Mouse (Mus musculus): ENCODE measurements around the gene Prss56. TPM values are rescaled to one million over a fixed set of nuclear protein-coding genes. Genes with fewer than 3 reads are reported as not detected.

Prss56 gene
- not detected for total RNA-seq (2021)
- long read RNA-seq, experiment 1: 0 reads
- long read RNA-seq, experiment 2: 0 reads

GRCm38 (mm10) chr1:87183013-87183412 lies at the start of gene Prss56:
Gene Prss56 (plus strand): TSS chr1:87183313.
- DNase-seq: no peak

- DNase-seq: no peak
Measured at GRCm38 (mm10) chr1:87141550-87141949, 41.6 kb upstream of the Prss56 start.

DNA sequence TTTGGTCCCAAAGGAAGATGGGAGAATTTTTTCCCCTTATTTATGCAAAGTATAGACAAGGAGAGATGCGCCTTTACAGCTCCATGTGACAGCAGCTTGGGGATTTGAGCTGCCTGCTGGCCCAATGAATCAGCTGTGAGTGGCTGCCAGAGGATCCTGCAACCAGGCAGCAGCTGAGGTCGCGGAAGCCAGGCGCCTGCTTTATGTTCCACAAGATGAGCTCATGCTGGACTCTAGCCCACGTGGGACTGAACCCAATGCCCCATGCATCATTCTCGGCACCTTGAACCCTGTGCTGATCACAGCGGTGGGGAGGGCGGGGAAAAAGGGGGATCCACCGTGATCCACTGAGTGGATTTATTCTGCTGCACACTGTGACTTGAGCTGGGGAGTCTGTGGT lies 40.7 kb upstream of the Prss56 start:
- DNase-seq: peak; percentile 59

DNA sequence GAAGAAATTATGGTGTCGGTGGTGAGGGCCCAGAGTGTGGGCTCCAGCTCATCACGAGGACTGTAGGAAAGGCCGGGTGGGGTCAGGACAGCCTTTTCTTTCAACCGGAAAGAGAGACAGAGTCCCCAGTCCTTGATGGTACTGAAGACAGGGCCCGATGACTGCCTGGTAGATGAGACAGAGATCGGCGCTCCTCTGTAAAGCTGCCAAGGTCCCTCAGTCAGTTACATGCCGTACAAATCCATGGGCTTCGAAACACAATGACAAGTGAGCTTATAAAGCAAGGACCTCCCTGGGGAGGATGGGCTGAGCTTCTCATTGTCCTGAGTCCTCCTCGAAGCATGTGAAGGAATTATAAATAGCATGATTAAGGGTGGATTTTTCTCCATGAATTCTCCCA lies 40.0 kb upstream of the Prss56 start:
- no peak for DNase-seq

DNA sequence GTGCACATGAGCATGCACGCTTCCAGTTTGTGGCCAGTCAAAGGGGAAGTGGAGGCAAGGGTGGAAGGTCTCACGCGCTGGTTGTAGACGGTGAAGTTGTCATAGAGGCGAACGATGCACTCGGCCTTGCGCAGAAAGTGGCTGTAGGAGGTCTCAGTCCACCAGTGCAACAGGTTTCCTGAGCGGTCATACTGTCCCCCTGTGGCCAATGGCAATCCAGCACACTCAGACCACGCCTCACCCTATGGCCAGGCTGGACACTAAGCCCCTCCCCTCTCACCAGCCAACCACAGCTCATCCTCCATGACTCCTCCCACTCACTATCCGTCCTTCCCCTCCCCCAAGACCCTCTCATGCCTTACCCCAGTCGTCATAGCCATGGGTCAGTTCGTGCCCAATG lies 33.7 kb upstream of the Prss56 start:
- DNase-seq: no peak

DNA sequence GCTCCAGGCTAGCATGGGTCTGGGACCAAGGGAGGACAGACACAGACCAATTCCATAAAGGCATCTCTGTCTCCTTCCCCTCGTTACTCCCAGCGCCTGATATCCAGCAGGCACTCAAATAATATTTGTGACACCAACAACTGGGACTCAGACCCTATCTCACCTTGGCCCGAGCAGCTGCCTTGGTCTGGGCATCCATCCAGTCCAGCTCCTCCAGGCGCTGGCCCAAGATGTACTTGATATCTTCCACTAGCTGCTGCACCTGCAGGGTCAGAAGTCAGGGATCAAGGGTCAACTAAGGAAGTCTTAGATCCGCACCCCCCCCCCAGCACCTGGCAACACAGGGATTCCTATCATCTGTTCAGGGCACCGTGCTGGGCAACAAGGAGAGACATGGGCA lies 31.8 kb upstream of the Prss56 start:
- no peak for DNase-seq

DNA sequence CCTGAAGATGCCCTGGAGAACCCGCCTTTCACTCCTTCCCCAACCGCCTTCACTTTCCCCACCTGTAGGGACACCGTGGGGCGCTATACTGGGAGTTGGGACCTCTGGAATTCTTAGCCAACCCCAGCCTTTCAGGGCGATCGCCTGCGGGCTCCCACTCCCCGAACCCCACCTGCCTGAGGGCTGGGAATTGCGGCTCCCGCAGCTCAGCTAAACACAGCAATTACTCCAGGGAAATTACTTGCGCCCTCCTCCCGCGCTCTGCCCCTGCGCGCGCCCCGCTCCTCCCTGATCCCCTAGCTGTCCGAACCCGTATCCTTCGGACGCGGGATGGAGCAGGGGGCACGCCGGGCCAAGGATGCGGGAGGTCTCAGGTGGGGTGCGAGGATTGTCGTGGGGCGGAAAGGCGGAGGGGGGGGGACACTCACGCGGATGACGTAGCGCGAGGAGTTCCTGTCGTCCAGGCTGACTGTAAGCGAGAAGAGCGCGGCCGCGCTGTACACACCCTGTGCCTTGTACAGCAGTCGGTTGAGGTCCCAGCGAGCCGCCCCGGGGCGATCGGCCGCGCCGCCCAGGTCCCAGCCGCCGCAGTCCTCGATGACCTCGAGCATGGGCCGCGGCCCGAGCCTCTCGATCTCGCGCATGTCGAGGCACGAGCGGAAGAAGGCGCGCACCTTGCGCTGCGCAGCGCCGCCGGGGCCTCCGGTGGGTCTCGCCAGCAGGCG lies 29.2 kb upstream of the Prss56 start:
- DNase-seq: no peak

DNA sequence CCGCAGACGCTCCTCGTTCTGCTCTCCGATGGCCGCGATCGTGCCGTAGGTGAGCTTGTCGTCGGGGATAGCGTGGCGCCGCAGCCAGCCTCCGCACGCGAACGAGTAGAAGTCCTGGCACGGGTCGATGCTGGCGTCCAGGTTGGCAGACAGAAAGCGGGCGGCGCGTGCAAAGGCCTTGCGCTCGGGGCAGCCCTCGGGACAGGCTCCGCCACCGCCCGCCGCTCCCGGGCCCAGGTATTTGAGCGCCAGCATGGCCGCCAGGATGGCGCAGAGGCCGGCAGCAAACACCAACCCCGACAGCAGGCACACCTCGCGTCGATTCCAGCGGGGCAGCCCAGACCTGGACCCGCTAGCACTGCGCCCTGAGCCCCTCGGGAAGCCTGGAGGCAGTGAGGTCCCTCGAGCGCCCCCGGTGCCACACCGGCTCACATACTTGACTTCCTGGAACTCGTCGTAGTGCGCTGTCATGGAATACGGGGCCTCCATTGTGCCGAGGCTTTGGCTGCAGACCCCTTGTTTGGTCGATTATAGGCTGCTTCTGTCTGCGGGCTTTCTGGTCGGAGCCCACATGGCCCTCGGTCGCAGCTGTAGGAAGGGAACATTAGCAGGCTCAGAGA lies 28.5 kb upstream of the Prss56 start:
- no peak for DNase-seq

DNA sequence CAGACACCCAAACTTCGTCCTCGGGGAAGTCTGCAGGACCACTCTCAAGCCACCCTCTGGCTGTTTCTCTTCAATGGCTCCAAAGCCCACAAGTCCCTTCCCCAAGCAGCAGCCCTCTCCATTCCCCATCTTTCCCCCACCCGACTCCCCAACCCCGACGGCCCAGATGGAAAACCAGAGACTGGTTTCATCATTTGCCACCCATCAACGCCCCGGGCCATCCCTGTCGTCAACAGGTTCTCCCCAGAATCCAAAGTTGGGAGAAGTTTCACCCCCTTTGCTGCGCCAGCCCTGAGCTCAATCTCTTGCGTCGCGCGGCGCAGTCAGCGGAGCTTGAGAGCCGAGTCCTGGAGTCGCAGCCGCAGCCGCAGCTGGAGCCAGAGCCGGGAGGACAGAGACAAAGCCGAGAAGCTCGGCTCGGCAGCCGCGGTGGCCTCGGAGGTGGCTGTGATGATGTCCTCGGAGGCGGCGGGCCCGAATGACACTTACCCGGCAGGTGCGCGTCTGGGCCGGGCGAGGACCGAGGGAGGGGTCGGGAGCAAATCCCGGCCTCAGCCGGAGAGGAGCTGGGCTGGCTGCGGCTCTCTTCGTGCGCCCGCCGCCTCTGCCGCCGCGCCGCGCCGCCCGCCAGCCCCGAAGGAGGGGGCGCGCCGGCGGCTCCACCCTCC lies 27.4 kb upstream of the Prss56 start:
- no peak for DNase-seq

- DNase-seq: no peak
Measured at GRCm38 (mm10) chr1:87156199-87156587, 26.9 kb upstream of the Prss56 start, which contains the start of gene Ecel1. Gene Ecel1 (minus strand): TSS chr1:87156521.

- DNase-seq: no peak
Measured at GRCm38 (mm10) chr1:87159396-87159795, 23.7 kb upstream of the Prss56 start.

DNA sequence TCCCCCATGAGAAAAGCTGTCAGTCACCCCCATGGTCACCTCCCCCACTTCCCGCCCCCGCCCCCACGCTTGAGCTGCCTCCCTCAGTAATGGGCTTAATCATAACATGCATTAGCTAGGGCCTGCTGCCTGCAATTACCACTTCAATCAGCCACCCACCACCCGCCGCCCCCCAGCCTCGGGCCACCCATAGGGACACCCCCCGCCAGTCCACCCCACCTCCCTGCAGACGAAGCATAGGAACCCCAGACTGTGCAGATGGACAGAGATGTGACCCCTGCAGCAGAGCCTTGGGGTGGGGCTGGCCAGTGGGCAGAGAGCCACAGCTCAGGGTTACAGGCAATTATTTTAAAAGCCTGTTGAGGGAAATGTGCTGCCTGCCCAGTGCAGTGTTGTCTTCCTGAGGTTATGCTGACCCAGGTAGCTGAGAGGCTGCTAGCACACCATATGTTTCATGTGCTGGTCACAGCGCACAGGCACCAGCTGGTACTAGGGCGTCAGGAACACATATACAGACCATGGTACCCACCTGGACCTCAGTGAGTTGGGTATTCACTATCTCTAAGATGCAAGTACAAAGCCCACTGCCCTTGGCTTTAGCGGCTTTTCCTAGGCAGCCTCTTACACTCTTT lies 18.8 kb upstream of the Prss56 start:
- no peak for DNase-seq

- DNase-seq: no peak
Measured at GRCm38 (mm10) chr1:87164796-87165184, 18.3 kb upstream of the Prss56 start.

- no peak for DNase-seq
Measured at GRCm38 (mm10) chr1:87170458-87170857, 12.7 kb upstream of the Prss56 start.

DNA sequence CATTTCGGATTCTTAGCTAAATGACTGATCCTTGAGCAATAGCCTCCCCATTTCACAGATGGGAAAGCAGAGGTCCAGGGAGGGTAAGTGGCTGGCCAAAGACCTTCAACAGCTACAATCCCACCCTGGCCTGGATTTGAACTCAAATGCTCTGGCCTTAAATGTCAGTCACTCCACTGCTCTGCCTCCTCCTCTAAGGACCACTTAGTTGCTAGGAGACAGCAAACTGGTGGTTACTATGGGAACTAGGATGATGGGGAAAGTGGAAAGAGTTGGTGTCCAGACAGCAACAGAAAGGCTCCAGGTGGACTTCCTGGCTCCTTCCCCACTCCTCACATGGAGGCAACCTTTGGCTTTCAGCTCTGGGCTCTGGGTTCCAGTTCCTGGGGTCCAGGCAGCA lies 11.8 kb upstream of the Prss56 start:
- no peak for DNase-seq

- no peak for DNase-seq
Measured at GRCm38 (mm10) chr1:87172316-87172715, 10.8 kb upstream of the Prss56 start.

DNA sequence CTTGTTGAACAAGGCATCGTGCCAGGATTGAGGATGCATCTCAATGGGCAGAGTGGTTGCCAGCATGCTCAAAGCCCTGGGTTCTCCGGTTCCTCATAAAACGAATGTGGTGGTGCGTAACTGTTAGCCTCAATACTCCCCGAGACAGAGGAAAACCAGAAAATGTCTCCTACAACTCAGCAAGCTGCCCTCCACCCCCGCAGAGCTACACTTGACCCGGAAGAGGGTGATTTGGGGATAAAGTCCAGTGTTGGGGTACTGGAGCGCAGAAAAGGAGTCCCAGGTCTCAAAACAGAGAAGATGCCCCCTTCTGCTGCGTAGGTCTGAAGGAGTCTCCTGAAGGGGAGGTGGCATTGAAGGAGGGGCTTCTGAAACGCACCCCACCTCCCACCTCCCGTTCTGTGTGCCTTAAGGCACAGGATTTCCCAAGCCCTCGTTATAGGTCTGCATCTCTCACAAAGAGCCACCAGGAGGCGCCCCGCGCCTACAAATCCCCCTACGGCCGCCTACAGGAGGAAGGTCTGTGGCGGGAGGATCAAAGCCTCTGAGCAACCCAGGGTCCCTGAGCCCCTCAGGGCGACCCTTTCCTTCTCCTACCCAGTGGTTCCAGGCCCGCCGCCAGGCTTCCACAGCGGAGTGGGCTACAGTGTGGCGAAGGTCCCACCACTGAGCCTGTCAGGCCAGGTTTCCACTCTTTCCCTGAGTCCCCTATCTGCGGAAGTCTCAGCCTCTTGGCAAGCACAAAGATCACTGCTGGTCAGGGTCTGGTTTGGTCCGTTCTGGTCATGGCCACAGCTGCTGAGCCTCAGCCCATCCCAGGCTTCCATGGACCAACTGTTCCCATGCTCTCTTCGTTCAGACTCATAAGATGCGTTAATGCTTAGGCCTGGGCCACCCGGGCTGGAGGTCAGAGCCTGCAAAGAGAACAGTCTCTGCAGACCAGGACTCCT lies 8.8 kb upstream of the Prss56 start:
- peak; percentile 69 for DNase-seq

DNA sequence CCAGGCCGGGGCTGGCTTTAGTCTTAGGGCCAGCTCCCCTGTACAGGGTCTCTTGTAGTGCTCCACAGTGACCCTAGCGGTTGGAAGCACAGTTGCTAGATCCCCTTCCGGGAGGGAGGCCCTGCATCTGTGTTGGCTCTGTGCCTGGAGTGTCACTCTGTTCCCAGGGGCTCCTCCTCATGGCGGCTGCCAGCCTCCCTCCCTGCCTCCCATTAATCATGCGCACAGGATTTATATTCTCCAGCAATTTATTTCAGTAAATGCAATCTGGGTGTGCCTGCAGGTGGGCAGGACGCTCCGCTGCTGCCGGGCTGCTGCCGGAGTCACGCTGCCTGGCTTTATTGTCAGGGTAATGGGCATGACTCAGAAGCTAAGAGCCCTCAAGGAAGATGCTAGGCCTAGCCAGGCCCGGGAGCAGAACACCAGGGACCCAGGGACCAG lies 7.2 kb upstream of the Prss56 start:
- peak; percentile 67 for DNase-seq

- DNase-seq: no peak
Measured at GRCm38 (mm10) chr1:87180896-87181295, 2.2 kb upstream of the Prss56 start.

GRCm38 (mm10) chr1:87183998-87184750 lies 1.1 kb downstream of the Prss56 start:
- DNase-seq: no peak

DNA sequence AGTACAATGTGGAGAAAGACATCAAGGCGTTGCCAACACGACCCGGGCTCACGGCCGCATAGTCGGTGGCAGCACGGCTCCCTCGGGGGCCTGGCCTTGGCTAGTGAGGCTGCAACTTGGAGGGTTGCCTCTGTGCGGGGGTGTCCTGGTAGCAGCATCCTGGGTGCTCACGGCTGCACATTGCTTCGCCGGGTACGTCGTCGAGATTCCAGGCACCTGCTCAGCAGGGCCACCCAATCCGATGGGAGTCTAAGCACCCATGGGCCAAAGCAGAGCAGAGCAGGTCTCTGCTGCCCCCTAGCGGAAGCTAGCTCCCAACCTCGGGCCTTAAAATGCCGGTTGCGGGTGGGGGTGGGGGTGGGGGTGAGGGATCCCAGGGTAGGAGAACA lies 1.6 kb downstream of the Prss56 start:
- peak; percentile 85 for DNase-seq

All from gastrocnemius, postnatal 10 days (tissue).